Mouse (Mus musculus) hindbrain, embryonic 11.5 days (tissue): ENCODE measurements around the gene Trappc10. TPM values are rescaled to one million over a fixed set of nuclear protein-coding genes. Genes with fewer than 3 reads are reported as not detected.
"Not testable (repeated sequence)": the region's sequence is repeated elsewhere in the genome, so short reads cannot be mapped to it uniquely, and the experiment has no call there.

Source experiments
- ATAC-seq: fragments of 200-750 bp; cut with Nextera tagmentation; 2 replicates; pipeline ENCODE4 v1.8.0; 2017; ENCODE audit warnings: mild to moderate bottlenecking, moderate TSS enrichment, moderate library complexity; ENCODE audit not compliant: low FRiP score
- DNase-seq: peaks from one replicate; pipeline ENCODE4 v3.0.0-alpha.2; 2015; ENCODE audit warnings: low spot score
- H3K27ac ChIP-seq: fragments of 300-500 bp; sonication (generic); 2 replicates; pipeline ENCODE4 v1.5.1; 2014; ENCODE audit warnings: mild to moderate bottlenecking, low read depth, low read length
- H3K27me3 ChIP-seq: fragments of 300-500 bp; sonication (generic); 2 replicates; pipeline ENCODE4 v1.6.1; 2014; ENCODE audit warnings: mild to moderate bottlenecking, low read length, moderate library complexity, mixed read lengths; ENCODE audit not compliant: control insufficient read depth, insufficient read depth
- H3K36me3 ChIP-seq: fragments of 300-500 bp; sonication (generic); 2 replicates; pipeline ENCODE4 v1.6.1; 2014; ENCODE audit warnings: mild to moderate bottlenecking, low read length, moderate library complexity, mixed read lengths; ENCODE audit not compliant: control insufficient read depth, insufficient read depth
- H3K4me1 ChIP-seq: fragments of 300-500 bp; sonication (generic); replicated peaks from 2 replicates; pipeline ENCODE4 v1.6.1; 2014; ENCODE audit warnings: low read length, mixed read lengths; ENCODE audit not compliant: control insufficient read depth, insufficient read depth
- H3K4me2 ChIP-seq: fragments of 300-500 bp; sonication (generic); replicated peaks from 2 replicates; pipeline ENCODE4 v1.6.1; 2014; ENCODE audit warnings: mild to moderate bottlenecking, low read depth, low read length
- H3K4me3 ChIP-seq: fragments of 300-500 bp; sonication (generic); 2 replicates; pipeline ENCODE4 v1.5.1; 2014; ENCODE audit warnings: low read depth, low read length
- H3K9ac ChIP-seq: fragments of 300-500 bp; sonication (generic); 2 replicates; pipeline ENCODE4 v1.6.1; 2014; ENCODE audit warnings: low read depth, low read length
- H3K9me3 ChIP-seq: fragments of 300-500 bp; sonication (generic); 2 replicates; pipeline ENCODE4 v1.6.1; 2016; ENCODE audit warnings: low read length; ENCODE audit not compliant: control insufficient read depth
- WGBS: fragments of 180-500 bp; shearing (Covaris S2); extraction: QIAGEN DNeasy Blood & Tissue Kit; methylation state at CpG from one replicate; pipeline ENCODE4 v1.1.7; 2014; 5-methylcytosine and 5-hydroxymethylcytosine counted together
- polyA plus RNA-seq: library from polyadenylated mRNA; unstranded; fragments of >200 nt; fragmentation: Nextera tagmentation; extraction: Ambion mirVana; gene quantifications from 2 replicates; pipeline ENCODE4 v1.2.1, GENCODE M21; 2014

Trappc10 gene
- polyA plus RNA-seq, 1 experiment from 2014 or later: 21.2 TPM

- no peak overlapping the region for H3K4me3 ChIP-seq
- WGBS: 78% methylated on average over 6 of the region's 6 CpGs
- H3K27me3 ChIP-seq: no peaks in the 10 kb centered on the region
- no peak overlapping the region for H3K4me2 ChIP-seq
- no peak for ATAC-seq
- peak; percentile 38 for DNase-seq
- no peaks in the 10 kb centered on the region for H3K4me1 ChIP-seq
- no peaks in the 10 kb centered on the region for H3K9me3 ChIP-seq
- H3K27ac ChIP-seq: no peak overlapping the region
- H3K9ac ChIP-seq: no peak overlapping the region
- H3K36me3 ChIP-seq: peaks cover 8% of the 10 kb centered on the region
These were observed 33.1 kb downstream of the Trappc10 start for GRCm38 (mm10) chr10:78211311-78211710.

GRCm38 (mm10) chr10:78201182-78201581, 43.3 kb downstream of the Trappc10 start:
- Histone ChIP-seq H3K36me3 (peaks cover 7% of the 10 kb centered on the region), H3K9me3 (no peaks in the 10 kb centered on the region), H3K9ac (no peak overlapping the region), H3K27ac (no peak overlapping the region), H3K27me3 (no peaks in the 10 kb centered on the region), H3K4me2 (no peak overlapping the region), H3K4me3 (no peak overlapping the region), H3K4me1 (no peaks in the 10 kb centered on the region)
- DNase-seq (no peak), ATAC-seq (no peak)
- 87% methylated on average over 4 of the region's 4 CpGs for WGBS

GRCm38 (mm10) chr10:78192933-78193332, 51.5 kb downstream of the Trappc10 start:
- Histone ChIP-seq H3K9me3 (no peaks in the 10 kb centered on the region), H3K27ac (no peak overlapping the region), H3K4me1 (no peaks in the 10 kb centered on the region), H3K27me3 (no peaks in the 10 kb centered on the region), H3K4me2 (no peak overlapping the region), H3K36me3 (peaks cover 3% of the 10 kb centered on the region; the same call in 1 of the 2 replicates), H3K4me3 (no peak overlapping the region), H3K9ac (no peak overlapping the region)
- 87% methylated on average over 5 of the region's 5 CpGs for WGBS
- ATAC-seq (no peak), DNase-seq (no peak)

GRCm38 (mm10) chr10:78186076-78186475, 58.4 kb downstream of the Trappc10 start:
- H3K4me1 ChIP-seq, H3K9ac ChIP-seq, H3K27ac ChIP-seq, H3K4me2 ChIP-seq, H3K27me3 ChIP-seq, ATAC-seq, H3K4me3 ChIP-seq, H3K9me3 ChIP-seq, H3K36me3 ChIP-seq, DNase-seq: not testable (repeated sequence)
- 79% methylated on average over 4 of the region's 4 CpGs for WGBS

- H3K36me3 ChIP-seq: peaks cover 2% of the 10 kb centered on the region; the same call in 1 of the 2 replicates
- DNase-seq: no peak
These were observed 59.1 kb downstream of the Trappc10 start for GRCm38 (mm10) chr10:78185381-78185725.

GRCm38 (mm10) chr10:78184531-78185380, 59.7 kb downstream of the Trappc10 start, which contains the start of gene Pwp2:
Pwp2 (minus strand) TSS chr10:78185149.
- H3K9ac ChIP-seq: peak within 1 kb of the TSS; percentile 46; the same call in 1 of the 2 replicates
- H3K4me1 ChIP-seq: peaks cover 3% of the 10 kb centered on the region; the same call in 1 of the 2 replicates
- WGBS: 3% methylated on average over 46 of the region's 47 CpGs
- H3K4me3 ChIP-seq: peak within 1 kb of the TSS; percentile 77
- peaks cover 2% of the 10 kb centered on the region; the same call in 1 of the 2 replicates for H3K36me3 ChIP-seq
- DNase-seq (peak; percentile 97), ATAC-seq (peak; percentile 95)
- H3K4me2 ChIP-seq: peak within 1 kb of the TSS; percentile 68
- peak within 1 kb of the TSS; percentile 53; the same call in 1 of the 2 replicates for H3K27ac ChIP-seq
- no peaks in the 10 kb centered on the region for H3K27me3 ChIP-seq
- no peaks in the 10 kb centered on the region for H3K9me3 ChIP-seq

More at GRCm38 (mm10) chr10:78185381-78185725, 59.1 kb downstream of the Trappc10 start:
- peak; percentile 51 for ATAC-seq
- H3K9me3 ChIP-seq: no peaks in the 10 kb centered on the region
- WGBS: 27% methylated on average over 9 of the region's 9 CpGs
- no peak overlapping the region for H3K9ac ChIP-seq
- H3K4me2 ChIP-seq: peak overlapping the region; percentile 68
- peaks cover 3% of the 10 kb centered on the region; the same call in 1 of the 2 replicates for H3K4me1 ChIP-seq
- H3K4me3 ChIP-seq: peak overlapping the region; percentile 77; the same call in 1 of the 2 replicates
- H3K27me3 ChIP-seq: no peaks in the 10 kb centered on the region
- H3K27ac ChIP-seq: peak overlapping the region; percentile 53; the same call in 1 of the 2 replicates

- ATAC-seq: no peak
- Histone ChIP-seq H3K4me3 (no peak overlapping the region), H3K9ac (no peak overlapping the region), H3K4me1 (peaks cover 3% of the 10 kb centered on the region; the same call in 1 of the 2 replicates), H3K9me3 (no peaks in the 10 kb centered on the region), H3K4me2 (no peak overlapping the region), H3K36me3 (peaks cover 5% of the 10 kb centered on the region; the same call in 1 of the 2 replicates), H3K27ac (no peak overlapping the region), H3K27me3 (no peaks in the 10 kb centered on the region)
- 78% methylated on average over 3 of the region's 3 CpGs for WGBS
- no peak for DNase-seq
These were observed 60.9 kb downstream of the Trappc10 start for GRCm38 (mm10) chr10:78183577-78183976.

GRCm38 (mm10) chr10:78182321-78182720, 62.1 kb downstream of the Trappc10 start:
- WGBS: 95% methylated on average over 17 of the region's 17 CpGs
- no peak overlapping the region for H3K4me2 ChIP-seq
- no peak overlapping the region for H3K27ac ChIP-seq
- no peaks in the 10 kb centered on the region for H3K9me3 ChIP-seq
- no peak for ATAC-seq
- no peak overlapping the region for H3K4me3 ChIP-seq
- peaks cover 5% of the 10 kb centered on the region; the same call in 1 of the 2 replicates for H3K36me3 ChIP-seq
- no peaks in the 10 kb centered on the region for H3K27me3 ChIP-seq
- H3K4me1 ChIP-seq: peaks cover 3% of the 10 kb centered on the region; the same call in 1 of the 2 replicates
- H3K9ac ChIP-seq: no peak overlapping the region
- no peak for DNase-seq
